Mouse (Mus musculus): ENCODE measurements around the gene Syf2. TPM values are rescaled to one million over a fixed set of nuclear protein-coding genes. Genes with fewer than 3 reads are reported as not detected.

Gene Syf2
- polyA plus RNA-seq, 1 experiment = 49.3 TPM

- no peak for TF ChIP-seq GATA1 (IDR thresholded peaks at IDR 0.05; ENCODE audit: low read length)
Measured at GRCm38 (mm10) chr4:134920631-134921030, 10.1 kb upstream of the Syf2 start.

GRCm38 (mm10) chr4:134921703-134922102 lies 9.0 kb upstream of the Syf2 start:
- no peak for TF ChIP-seq GATA1 (IDR thresholded peaks at IDR 0.05; ENCODE audit: low read length)

GRCm38 (mm10) chr4:134922111-134922924 lies 8.4 kb upstream of the Syf2 start:
- TF ChIP-seq GATA1 (IDR thresholded peaks at IDR 0.05; ENCODE audit: low read length) = no peak

- TF ChIP-seq GATA1 (IDR thresholded peaks at IDR 0.05; ENCODE audit: low read length) = no peak
Measured at GRCm38 (mm10) chr4:134922925-134923244, 7.8 kb upstream of the Syf2 start.

GRCm38 (mm10) chr4:134923258-134924018 lies 7.3 kb upstream of the Syf2 start, which contains the start of gene Rsrp1:
Gene Rsrp1 (plus strand): TSS chr4:134923592.
- no peak for TF ChIP-seq GATA1 (IDR thresholded peaks at IDR 0.05; ENCODE audit: low read length)

- no peak for TF ChIP-seq GATA1 (IDR thresholded peaks at IDR 0.05; ENCODE audit: low read length)
Measured at GRCm38 (mm10) chr4:134924019-134924741, 6.5 kb upstream of the Syf2 start.

- TF ChIP-seq GATA1 (IDR thresholded peaks at IDR 0.05; ENCODE audit: low read length) = no peak
Measured at GRCm38 (mm10) chr4:134925206-134925605, 5.5 kb upstream of the Syf2 start.

GRCm38 (mm10) chr4:134927815-134928463 lies 2.8 kb upstream of the Syf2 start:
- no peak for TF ChIP-seq GATA1 (IDR thresholded peaks at IDR 0.05; ENCODE audit: low read length)

GRCm38 (mm10) chr4:134928464-134928836 lies 2.2 kb upstream of the Syf2 start:
- TF ChIP-seq GATA1 (IDR thresholded peaks at IDR 0.05; ENCODE audit: low read length) = no peak

GRCm38 (mm10) chr4:134929536-134929935 lies 1.2 kb upstream of the Syf2 start:
- no peak for TF ChIP-seq GATA1 (IDR thresholded peaks at IDR 0.05; ENCODE audit: low read length)

- no peak for TF ChIP-seq GATA1 (IDR thresholded peaks at IDR 0.05; ENCODE audit: low read length)
Measured at GRCm38 (mm10) chr4:134930190-134930589, 508 bp upstream of the Syf2 start.

GRCm38 (mm10) chr4:134937240-134938176 lies 6.8 kb downstream of the Syf2 start:
- no peak for TF ChIP-seq GATA1 (IDR thresholded peaks at IDR 0.05; ENCODE audit: low read length)

- no peak for TF ChIP-seq GATA1 (IDR thresholded peaks at IDR 0.05; ENCODE audit: low read length)
Measured at GRCm38 (mm10) chr4:134939900-134940299, 9.2 kb downstream of the Syf2 start.

GRCm38 (mm10) chr4:134943758-134944538 lies 13.2 kb downstream of the Syf2 start:
- TF ChIP-seq GATA1 (IDR thresholded peaks at IDR 0.05; ENCODE audit: low read length) = no peak

Data from G1E-ER4 (cell line).